Mouse (Mus musculus): Measurements from ENCODE around the gene Crhr1.

Gene Crhr1

DNA sequence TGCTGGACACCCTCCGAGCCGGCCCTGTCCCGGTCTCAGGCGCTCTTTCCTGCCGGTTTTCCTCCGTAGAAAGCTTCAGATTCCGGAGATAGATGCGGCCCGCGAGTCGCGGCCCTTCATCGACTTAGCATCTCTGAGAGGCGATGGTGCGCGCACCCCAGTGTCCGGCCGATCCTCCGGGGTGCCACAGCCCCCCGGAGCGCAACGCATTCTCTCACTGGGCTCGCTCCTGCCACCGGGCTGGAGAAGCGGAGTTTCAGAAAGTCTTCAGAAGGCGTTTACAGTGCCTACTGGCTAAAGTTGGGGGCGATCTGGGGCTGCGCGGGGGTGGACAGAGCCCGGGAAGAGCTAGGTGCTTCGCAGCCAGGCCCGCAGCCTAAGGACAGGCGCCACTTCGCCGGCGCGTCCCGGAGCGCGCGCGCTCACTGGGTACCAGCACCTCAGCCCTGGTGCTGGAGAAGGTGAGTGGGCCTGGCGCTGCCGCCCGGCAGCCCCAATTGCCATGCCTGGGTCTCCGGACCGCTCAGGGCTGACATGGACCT, 858 bp downstream of the Crhr1 start:
- in situ Hi-C loops (cut with MboI, MseI), result no loop called here

DNA sequence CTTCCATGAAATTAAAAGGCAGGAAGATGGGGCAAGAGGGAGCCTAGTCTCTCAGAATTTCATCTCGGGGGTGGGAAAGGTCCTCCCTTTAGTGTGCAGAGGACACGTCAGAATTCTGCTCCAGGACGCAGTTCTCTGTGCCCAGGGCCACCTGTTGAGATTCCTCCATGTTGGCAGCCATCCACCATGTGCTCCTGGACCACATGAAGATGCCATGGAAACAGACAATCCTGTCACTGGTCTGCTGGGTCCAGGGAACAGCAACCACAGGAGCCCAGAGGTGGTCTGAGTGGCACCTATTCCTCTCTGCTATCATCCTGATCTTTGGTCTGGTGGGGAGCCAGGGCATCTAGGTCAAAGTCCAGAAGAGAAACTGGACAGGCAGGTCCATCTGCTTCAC, 6.3 kb downstream of the Crhr1 start:
- in situ Hi-C loops (cut with MboI, MseI), result no loop called here

DNA sequence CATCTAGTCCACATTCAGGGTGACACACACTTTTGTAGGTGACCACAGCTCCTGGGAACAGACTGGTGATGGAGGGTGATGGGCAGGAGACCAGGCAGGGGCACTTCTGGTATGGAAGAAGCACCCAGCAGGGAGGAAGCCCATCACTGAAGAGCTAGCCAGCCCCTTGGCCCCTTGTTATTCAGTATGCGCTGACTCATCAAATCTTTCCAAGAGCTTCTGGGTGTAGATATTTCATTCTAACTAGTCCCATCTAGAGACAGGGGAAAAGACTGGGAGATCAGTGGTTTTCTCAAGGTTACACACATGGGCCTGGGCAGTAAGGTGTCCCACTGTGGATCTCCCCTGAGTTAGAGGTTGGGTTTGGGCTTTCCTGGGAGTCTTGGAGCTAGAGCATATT, 12.3 kb downstream of the Crhr1 start:
- in situ Hi-C loops (cut with MboI, MseI), result no loop called here

DNA sequence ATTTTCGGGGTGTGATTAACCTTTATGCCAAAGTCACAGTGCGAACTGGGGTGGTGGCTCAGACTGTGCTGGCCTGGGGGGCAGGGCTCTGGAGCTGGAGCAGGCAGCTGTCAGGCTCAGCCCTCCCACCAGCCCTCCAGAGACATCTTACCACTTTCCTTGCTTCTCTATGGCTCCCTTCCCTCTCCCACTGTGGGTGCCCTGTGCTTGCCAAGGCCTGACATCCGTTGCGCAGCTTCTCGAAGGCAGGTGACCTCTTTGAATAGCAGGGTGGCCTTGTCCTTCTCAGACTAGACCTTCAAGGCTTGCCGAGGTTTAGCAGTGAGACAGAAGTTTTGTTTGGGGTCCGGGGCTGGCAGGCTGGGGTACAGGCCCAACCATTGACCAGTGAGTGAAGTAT, 16.1 kb downstream of the Crhr1 start:
- in situ Hi-C loops (cut with MboI, MseI), result no loop called here

DNA sequence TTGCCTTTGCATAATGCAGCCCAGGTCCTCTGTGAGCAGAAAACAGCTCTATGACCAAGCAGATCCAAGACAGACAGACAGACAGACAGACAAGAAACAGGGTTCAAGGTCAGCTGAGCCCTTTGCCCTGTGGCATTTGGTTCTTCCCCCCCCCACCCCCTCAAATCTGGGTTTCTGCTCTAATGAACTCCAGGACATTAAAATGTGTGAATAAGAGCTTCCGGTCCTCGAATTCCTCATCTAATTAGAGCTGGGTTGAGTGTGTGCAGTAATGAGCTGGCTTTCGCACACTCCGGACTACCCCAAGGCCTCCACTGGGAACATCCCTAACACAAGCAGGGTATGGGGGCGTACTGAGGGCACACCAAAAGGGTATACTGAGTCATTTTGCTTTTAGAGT, 18.3 kb downstream of the Crhr1 start:
- in situ Hi-C loops (cut with MboI, MseI), result loop anchor here (10.0 kb wide), 1 partner anchor 946 kb away; the partner anchor contains the start of gene 1700023F06Rik

DNA sequence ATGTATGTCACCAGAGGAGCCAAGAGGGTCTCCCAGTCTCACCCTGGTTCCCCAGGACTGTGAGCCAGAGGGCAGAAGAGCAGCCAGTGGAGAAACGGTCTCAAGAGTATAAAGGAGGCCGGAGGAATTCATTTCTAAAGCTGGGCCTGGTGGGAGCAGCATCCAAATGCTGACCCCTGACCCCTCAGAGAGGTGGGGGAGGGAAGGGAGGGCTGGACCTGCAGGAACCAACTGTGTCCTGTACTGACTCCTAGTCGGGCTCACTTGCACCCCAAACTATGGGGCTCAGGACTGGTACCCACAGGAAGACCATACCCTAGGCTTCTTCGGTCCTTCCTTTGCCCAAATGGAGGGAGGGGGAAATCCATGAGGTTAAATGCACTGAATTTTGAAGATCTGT, 21.7 kb downstream of the Crhr1 start:
- in situ Hi-C loops (cut with MboI, MseI), result loop anchor here (10.0 kb wide), 1 partner anchor 950 kb away; the partner anchor contains the start of gene 1700023F06Rik

DNA sequence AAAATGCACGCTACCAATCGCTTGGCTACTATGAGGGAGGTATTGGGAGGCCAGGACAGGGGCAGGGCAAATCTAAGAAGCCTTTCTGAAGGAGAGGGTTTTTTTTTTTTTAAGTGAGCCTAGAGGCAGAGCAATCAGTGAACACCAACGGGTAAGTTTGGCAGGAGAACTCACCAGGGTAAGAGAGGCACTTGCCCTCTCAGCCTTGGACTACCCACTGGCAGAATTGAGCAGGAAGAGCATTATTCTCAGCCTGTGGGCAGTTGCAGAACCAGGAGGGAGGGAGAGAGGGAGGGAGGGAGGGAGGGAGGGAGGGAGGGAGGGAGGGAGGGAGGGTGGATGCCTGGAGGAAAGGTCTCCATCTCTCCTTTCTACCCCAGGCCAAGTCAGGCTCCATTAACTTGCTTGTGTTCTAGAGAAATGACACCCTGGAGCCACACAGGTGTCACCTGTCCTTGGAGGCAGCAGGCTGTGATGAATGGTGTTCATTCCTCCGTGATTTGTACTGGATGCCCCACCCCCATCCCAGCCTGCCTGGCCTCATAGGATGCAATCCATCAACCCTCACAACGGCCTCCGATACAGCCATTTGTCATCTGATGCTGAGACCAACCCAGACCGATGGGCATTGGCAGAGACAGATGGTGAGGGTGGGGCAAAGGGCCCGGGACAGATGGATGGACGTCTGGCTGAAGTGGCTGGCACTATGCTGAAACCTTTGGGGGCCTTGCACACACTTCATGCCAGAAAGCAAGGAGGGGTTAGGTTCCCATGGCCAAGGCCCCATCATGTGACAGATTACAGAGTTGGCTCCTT, 22.4 kb downstream of the Crhr1 start:
- in situ Hi-C loops (cut with MboI, MseI), result loop anchor here (10.0 kb wide), 1 partner anchor 950 kb away; the partner anchor contains the start of gene 1700023F06Rik

DNA sequence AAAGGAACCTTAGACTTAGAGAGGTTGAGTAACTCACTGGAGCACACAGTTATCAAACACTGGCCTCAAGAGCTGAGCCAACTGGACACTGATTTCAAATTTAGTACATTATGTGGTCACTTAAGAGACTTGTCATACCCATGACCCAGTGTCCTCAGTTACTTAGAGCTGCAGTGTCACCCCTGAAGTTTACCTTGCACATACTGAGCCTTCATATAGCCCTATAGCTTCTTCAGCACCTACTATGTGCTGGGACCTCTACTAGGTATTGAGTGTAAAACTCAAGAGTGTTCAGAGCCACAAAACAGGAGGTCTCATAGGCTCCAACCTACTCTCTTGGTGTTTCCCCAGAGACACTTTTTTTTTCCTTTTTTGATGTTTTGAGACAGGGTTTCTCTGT, 23.2 kb downstream of the Crhr1 start:
- in situ Hi-C loops (cut with MboI, MseI), result loop anchor here (10.0 kb wide), 1 partner anchor 951 kb away; the partner anchor contains the start of gene 1700023F06Rik

DNA sequence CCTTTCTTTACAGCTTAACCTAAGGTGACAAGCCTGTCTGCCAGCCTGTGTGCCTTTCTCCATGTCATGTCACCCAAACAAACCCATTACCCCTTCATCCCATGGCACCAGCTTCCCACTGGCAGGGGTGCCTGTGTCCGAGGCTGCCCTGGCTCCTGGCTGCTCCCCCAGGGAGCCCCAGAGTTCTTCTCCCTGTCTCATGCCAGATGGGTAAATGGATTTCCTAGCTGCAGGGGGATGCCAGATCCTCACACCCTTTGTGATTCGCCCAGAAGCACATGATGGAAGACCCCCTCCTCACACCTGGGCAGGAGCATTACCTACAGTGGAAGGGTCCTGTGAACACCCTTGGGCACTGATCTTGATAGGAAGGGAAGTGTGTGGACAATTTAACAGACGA, 23.7 kb downstream of the Crhr1 start:
- in situ Hi-C loops (cut with MboI, MseI), result loop anchor here (10.0 kb wide), 1 partner anchor 952 kb away; the partner anchor contains the start of gene 1700023F06Rik

DNA sequence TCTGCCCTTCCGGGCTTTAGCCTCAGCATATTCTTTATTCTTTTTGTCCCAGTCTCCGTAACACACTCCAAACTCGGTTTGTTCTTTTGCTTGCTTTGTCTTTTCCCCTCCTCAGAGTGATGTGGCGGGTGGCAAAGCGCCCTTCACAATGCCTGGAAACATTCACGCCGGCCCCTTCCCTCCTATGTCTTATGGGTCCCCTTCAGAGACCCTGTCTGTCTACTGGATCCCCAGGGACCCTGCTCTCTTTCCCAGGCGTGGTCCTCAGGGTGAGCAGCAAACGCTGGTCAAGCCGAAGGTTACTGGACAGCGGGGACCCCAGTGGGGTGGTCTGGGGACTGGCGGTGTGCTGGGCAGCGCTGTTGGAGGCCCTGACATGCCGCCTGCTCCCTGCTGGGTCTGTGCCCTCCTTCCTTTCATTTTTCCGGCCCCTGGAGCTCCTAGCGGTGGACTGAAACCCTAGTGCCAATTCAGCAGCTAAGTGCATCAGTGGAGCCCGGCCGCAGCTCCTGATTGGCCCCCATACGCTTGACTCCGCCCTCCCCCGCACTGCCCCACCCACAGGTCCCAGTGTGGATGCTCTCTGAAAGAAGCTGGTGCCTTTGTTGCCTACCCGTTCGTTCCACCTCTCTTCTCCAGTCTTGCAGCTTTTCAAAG, 25.1 kb downstream of the Crhr1 start:
- in situ Hi-C loops (cut with MboI, MseI), result loop anchor here (10.0 kb wide), 1 partner anchor 953 kb away; the partner anchor contains the start of gene 1700023F06Rik

DNA sequence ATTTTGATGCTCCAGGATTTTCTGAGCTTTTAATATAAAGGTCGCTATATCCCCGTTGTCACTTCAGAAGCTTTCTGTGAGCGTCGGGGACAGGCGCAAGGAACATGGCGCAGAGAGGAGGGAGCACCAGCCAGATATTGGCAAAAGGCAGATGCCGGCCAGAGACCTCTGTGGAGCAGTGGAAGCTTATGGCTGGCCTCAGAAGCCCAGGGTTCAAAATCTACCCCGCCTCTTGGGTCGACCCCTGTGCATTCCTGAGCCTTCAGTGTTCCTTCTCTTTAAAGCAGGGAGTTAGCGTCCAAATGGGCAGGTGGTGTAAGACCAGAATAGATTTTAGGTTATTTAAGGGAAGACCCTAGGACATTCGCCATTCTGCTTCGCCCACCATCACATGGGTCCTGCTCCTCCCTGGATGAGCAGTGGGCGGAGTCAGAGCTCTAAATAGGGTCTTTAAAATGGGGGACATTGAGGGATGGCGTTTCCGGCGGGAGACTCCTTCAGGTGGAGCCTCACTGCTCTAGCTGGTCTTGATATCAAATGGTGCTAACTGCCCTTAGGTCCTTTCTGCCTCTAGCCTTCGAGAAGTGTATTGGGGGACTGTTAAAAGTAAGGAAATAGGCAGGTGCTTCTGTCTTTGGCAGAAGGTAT, 25.7 kb downstream of the Crhr1 start:
- in situ Hi-C loops (cut with MboI, MseI), result loop anchor here (10.0 kb wide), 1 partner anchor 954 kb away; the partner anchor contains the start of gene 1700023F06Rik

DNA sequence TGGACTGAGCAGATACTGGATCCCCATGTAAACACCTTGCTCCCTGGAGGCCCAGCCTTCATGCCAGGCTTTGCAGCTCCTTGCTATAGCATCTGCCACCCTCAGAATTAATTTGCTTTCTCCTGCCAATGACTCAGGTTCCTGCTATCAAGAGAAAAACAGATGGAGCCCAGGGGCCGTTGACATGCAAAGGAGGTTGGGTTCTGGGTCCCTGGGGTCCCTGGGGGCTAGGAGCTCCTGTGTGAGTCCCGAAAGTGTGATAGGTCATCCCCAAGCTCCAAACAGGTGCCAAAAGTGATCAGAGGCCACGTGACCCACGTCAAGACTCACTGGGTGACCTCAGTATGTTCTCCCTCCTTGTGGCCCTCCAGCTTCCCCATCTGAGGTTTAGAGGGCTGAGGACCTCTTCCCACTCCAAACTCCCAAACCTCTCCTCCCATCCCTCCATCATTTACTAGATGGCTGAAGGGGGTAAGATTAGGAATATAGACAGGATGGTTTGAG, 27.2 kb downstream of the Crhr1 start:
- in situ Hi-C loops (cut with MboI, MseI), result loop anchor here (10.0 kb wide), 1 partner anchor 955 kb away; the partner anchor contains the start of gene 1700023F06Rik

DNA sequence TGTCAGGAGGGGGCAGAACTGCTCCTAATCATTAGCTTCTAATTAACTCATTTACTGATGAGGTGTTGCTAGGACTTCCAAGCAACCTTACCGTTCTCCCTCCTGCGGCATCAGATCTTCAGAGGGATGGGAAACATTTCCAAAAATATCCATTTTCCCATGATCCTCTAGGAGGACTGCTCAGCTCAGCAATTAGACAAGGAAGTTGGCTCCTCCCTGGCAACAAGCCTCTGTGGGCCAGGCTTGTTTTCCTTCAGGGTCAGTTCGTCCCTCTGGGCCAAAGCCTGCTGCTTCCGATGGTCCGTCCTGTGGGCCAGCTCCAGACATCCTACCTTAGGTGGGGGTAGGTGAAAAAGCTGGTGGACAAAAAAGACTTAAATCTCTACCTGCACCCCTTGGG, 28.5 kb downstream of the Crhr1 start:
- in situ Hi-C loops (cut with MboI, MseI), result no loop called here

DNA sequence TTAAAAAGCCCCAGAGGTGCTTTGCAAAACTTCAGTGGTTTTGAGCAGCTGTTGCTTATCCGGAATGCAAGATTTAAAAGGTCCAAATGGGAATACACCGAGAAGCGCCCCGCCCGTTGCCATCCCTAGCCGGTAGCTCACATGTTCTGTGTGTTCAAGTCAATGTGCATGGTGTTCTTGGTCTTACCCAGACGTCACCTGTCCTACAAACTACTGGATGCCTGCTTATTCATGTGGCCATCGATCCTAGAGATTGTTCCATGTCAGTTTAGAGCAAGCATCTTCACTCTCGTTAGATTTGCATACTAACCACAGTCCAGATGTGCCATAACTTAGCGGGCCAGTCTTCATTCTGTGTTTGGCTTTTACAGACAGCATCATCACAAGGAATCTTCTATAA, 31.6 kb downstream of the Crhr1 start:
- in situ Hi-C loops (cut with MboI, MseI), result no loop called here

DNA sequence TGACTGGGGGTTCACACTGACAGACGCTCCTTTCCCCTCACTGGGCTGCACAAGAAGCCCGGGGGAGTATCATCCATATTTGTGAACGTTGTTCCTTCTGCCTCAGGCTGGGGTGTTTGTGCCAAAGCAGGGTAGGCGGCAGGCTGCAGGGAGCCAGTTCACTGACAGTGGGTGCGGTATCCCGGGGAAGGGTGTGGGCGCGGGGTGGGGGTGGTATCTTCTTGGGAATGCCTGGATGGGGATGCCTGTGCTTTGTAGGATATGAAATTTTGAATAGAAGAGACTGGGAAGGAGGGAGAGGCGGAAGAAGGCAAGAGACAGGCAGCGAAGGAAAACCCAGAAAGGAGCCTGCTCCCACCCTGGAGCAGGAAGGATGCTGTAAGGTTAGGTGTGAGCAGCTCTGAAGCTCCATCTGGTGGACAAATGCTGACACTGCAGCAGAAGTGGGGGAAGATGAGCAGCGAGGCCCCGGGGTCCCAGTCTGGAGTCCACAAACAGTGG, 38.7 kb downstream of the Crhr1 start:
- in situ Hi-C loops (cut with MboI, MseI), result loop anchor here (5.0 kb wide), 1 partner anchor 169 kb away; no protein-coding TSS in a partner anchor

DNA sequence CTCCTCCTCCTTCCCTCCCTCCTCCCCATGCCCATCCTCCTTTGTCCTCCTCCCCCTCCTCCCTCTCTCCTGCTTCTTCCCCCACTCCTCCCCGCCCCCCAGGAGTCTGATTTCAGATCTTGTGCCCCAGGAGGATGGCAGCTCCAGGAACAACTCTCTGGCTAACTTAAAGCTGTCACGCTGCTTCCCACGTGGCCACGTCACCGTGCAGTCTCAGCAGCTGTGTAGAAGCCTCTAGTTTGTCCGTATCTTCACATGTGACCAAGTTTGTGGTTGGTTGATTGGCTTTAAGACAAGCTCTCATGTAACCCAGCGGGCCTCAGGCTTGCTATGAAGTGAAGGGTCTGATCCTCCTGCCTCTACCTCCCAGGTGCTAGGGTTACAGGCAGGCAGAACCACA, 46.2 kb downstream of the Crhr1 start:
- in situ Hi-C loops (cut with MboI, MseI), result no loop called here

DNA sequence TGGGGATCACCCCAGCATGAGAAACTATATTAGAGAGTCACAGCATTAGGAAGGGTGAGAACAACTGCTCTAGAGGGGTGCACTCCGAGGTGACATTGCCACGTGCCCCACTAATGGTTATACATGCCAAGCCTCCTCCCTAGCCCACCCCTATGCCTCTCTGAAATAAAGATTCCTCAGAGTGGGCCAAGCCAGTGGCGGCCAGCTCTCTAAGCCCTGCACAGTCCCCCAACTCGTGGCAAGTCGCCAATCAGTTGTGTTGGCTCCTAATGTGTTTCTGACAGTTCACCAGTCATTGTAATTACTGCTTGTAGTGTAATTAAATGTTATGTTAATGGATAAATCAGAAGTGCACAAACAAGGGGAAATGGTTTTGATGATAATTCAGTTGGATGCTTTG, 47.1 kb downstream of the Crhr1 start:
- in situ Hi-C loops (cut with MboI, MseI), result no loop called here

DNA sequence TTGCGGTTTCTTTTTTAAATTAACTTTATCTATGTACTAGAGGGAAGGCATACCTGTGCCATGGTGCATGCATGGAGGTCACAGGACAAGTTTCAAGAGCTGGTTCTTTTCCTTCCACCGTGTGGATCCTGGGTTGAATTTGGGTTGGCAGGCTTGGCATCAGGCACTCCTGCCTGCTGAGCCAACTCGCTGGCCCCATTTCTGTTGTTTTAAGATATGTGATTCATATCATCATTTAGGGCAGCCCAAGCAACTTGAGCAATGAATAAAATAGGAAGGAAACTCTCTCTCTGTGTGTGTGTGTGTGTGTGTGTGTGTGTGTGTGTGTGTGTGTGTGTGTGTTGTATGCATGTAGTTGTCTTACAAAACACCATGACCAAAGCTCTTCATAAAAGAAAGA, 49.5 kb downstream of the Crhr1 start:
- in situ Hi-C loops (cut with MboI, MseI), result no loop called here

DNA sequence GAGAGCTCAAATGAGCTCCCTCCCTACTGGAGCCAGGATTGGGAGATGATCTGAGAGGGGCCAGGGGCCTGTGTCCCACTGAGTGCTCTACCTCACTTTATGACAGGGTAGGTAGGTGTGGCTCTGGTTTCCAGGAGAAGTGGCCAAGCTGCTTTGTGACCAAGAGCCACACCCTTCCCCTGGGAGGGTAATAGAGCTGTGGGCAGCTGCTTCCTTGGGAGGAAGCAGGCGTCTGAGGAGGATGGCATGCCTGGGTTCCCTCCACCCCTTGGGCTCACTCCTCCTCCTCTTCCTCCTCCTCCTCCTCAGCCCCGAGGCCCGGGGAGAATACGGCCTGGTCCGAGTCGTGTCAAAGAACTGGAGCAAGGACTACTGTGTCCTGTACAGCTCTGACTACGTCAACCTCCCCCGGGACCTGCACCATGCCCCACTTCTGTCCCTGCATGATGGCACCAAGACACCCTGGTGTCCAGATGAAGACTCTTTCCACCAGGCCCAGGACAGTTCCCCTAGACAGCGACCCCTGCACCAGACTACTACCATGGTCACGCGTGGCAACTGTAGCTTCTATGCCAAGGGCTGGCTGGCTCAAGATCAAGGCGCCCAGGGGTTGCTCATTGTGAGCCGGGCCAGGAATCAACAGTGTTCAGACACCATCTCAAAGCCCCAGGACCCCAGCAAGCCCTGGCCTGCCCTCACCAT, 53.6 kb downstream of the Crhr1 start, which contains the start of gene Sppl2c:
Gene Sppl2c, plus strand, starts transcription at position 193 of the 702 bp plus-strand sequence.
- in situ Hi-C loops (cut with MboI, MseI), result no loop called here

DNA sequence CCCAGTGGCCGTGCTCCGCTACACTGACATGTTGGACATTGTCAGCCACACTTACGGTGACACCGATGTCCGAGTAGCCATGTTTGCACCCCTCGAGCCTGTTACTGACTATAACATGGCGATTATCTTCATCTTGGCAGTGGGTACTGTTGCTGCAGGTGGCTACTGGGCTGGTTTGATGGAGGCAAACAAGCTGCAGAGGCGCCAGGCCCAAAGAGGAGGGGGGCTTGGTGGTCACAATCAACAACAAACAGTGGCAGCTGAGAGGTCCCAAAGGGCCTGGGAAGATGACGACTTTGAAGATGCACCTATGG, 54.1 kb downstream of the Crhr1 start:
- in situ Hi-C loops (cut with MboI, MseI), result no loop called here

DNA sequence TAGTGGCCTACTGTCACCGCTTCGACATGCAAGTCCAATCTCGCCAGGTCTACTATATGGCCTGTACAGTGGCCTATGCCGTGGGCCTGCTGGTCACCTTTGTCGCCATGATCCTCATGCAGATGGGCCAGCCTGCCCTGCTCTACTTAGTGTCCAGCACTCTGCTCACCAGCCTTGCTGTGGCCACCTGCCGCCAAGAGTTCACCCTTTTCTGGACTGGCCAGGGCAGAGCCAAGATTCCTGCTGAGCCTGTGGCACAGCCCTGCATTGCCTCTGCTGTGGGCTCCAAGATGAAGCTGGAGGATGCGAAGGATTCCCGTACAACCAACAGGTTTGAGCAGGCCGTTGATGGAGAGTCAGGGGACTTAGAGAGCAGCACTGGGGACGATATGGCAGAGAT, 55.1 kb downstream of the Crhr1 start:
- in situ Hi-C loops (cut with MboI, MseI), result no loop called here
